Mouse (Mus musculus) retina, postnatal 7 days (tissue): ENCODE measurements around the gene Tspan18.

Experiments used
- DNase-seq: peaks from one replicate; pipeline ENCODE4 v3.0.0-alpha.2; 2012; ENCODE audit warnings: low read depth, low spot score

Tspan18 gene

DNA sequence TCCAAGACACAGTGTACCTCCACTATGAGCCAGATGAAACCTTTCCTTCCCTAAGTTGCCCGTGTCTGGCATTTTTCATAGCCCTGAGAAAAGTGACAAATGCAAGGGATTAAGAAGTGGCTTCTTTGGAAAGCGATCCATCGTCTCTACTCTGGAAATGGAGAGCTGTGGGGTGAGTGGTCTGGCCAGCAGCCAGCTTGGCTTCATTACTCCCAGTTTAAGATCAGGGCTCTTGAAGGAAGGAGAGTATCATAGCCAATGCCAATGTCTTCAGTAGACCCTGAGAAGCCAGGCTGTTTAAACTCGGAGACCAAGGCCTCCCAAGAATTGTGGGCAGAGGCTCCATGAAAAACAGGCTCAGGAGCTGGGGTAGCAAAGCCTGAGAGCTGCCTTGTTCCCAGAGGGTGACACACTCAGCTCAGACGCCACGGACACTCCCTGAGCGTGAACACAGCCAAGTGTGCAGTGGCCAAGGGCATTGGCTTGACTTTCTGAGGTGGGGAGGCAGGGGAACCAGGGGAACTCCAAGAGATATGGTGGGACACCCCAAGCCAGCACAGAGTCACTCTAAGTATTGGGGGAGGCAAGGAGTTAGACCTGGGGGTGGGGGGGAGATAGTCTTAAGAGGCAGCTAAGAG is 115.8 kb downstream of the Tspan18 start:
- DNase-seq, result no peak

DNA sequence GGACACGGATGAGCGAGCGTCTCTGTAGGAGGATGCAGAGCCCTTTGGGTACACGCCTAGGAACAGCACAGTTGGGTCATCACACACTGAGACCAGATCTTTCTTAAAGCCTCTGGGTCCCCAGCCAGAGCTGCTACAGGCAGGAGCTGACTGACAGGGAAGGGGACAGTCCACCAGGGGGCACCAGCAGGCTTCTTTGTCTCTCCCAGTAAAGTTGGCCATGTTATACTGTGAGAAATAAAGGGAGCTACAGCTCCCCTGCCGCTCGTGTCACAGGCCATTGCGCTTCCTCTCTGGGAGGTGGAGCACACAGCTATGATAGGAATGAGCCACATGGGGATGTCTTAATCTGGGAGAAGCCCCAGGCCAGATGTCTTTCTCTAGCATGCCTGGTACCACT is 117.3 kb downstream of the Tspan18 start:
- peak; percentile 74 for DNase-seq

DNA sequence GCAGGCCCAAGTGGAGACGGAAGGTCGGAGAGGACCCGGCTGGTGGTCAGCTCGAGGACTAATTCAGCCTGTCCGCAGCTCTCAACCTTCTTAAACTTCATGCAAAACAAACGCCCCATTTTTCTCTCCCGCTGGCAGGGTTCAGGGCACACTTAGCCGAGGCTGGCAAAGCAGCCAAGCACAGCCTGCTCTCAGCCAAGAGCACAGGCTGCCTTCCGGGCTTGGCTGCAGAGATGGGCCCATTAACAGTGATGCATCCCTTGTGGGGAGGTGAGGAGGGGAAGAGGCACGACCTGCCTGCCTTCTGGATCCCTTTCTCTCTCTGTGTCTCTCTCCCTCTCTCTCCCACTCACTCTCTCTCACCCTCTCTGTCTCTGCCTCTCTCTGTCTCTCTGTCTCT is 118.5 kb downstream of the Tspan18 start:
- no peak for DNase-seq

DNA sequence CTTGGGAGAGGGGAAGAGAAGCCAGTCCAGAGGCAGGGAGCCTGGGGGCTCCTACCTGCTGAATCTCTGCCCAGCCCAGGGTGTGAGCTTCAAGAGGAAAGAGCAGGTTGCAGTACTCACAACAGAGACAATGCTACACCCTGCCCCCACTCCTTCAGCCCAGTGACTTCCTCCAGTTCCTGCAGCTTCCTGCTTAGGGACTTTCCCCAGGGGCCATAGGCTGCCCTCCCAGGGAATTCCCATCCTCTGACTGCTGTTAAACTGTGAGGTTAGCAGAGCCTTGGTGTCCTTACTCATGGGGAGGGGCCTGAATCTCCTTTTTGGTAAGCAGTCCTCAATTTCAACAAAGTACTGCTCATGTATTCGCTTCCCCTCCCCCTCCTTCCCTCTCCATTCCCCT is 120.1 kb downstream of the Tspan18 start:
- DNase-seq, result no peak

DNA sequence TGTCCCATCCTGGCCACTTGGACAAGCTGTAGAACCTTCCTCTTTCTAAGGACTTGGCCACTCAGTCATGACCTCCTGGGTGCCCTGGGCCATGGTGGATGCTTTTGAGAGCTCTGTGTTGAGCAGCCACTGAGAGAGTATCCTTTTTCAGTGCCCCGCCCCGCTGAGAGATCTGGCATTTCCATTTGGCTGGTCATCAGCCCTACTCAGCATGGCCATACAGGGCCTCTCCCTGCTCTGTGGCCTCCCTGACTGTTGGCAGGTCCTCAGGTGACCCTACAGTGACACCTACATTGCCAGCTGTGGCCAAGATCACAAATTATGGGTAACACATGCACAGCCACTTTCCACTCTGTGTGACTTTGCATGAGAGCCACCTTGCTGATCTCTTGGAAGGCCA is 121.4 kb downstream of the Tspan18 start:
- no peak for DNase-seq

DNA sequence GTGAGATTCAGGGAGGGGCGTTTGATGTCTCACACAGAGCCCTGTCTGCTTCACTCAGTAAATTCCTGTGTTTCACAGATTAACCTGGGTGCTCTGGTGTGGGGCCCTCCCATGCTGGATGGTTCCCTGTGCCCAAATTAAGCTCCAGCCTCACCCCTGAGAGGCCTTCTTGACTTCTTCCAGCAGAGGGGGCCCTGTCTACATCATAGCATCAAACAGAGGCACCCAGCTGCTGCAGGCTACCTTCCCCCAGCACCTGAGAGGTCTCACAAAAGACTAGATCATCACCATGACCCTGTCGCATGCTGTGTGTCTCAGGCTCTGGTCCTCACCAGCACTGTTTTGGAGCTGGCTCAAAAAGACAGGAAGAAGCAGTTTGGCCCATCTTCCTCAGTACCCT is 121.9 kb downstream of the Tspan18 start:
- DNase-seq, result no peak

DNA sequence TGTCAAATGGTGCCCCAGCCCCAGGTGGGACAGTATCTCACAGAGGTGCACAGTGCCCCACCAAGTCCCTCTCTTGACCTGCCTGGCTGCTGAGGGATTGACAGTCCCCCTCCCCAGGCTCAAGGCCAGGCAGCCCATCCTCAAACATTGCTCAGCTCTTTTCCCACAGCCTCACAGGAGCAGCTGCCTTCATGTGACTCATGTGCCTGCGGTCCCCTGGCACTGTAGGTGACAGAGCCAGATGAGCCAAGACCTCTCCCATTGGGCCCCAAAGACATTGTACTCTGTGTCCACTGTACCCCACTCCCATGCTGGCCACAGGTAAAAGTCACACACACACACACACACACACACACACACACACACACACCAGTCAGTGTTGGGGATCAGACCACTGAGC is 128.2 kb downstream of the Tspan18 start:
- no peak for DNase-seq

DNA sequence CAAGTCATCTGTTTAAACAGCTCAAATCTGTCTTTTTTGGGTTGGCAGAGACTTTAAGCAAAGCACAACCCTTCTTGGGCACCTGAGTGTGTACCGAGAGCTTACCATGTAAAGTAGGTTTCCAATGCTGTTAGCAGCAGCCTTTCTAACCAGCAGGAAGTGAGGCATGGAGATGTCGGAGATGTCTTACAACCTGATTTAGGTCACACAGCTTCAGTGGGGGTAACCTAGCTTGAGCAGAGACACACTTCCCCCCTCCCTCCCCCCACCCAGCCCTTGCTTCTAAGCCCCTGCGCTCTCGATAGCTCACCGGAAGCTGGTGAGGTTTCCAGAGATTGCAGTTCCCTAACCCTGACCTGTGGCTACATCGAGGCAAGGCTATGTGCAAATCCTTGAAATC is 129.7 kb downstream of the Tspan18 start:
- no peak for DNase-seq

DNA sequence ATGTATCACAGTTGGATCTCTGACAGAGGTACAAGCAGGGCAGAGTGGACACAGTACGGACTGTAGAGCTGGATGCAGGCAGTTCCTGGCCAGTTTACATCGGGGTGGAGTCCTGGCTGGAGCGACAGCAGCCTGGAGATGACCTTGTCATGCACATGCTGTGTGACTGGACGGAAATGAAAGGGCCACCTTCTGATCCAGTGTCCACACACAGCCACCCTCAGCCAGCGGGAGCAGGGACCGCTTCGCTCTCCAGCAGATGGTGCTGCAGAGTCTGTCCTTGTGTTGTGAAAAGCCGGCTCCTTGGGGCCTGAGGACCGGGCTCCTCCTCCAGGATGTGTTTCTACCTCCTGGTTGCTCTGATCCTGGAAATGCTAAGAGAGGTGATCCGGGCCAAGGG is 130.6 kb downstream of the Tspan18 start:
- DNase-seq, result no peak

DNA sequence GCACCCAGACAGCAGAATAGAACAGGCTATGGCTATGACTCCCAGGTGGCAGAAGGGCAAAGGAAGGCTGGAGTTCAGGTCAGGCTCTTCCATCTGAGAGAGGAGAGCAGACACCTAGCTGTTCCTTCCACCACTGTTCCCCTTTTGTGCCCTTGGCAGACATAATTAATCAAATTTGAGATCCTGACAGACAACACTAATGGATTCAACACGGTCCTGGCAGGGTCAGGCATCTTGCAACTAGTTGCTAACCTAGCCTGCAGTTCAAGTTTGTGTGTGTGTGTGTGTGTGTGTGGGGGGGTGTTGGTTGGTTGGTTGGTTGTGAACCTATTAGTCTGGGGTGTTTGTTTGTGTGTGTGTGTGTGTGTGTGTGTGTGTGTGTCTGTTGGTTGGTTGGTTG is 131.5 kb downstream of the Tspan18 start:
- no peak for DNase-seq

DNA sequence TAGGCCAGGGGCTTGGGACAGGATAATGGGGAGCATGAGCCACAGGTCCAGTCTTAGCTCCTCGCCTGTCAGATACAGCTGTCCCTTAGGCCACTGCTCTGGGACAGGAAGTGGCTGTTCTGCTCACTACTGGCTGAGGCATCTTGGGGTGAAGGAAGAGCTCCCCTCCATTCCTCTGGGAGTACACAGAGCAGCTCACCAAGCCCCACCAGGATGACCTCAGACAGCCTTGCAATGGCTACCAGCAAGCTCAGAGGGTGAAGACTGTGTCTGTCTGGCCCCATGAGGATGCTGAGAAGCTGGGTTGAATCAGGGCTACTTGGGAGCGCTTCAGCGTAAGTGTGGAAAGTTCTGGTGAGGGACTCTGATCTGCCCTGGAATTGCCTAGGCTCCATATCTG is 132.3 kb downstream of the Tspan18 start:
- DNase-seq, result no peak

DNA sequence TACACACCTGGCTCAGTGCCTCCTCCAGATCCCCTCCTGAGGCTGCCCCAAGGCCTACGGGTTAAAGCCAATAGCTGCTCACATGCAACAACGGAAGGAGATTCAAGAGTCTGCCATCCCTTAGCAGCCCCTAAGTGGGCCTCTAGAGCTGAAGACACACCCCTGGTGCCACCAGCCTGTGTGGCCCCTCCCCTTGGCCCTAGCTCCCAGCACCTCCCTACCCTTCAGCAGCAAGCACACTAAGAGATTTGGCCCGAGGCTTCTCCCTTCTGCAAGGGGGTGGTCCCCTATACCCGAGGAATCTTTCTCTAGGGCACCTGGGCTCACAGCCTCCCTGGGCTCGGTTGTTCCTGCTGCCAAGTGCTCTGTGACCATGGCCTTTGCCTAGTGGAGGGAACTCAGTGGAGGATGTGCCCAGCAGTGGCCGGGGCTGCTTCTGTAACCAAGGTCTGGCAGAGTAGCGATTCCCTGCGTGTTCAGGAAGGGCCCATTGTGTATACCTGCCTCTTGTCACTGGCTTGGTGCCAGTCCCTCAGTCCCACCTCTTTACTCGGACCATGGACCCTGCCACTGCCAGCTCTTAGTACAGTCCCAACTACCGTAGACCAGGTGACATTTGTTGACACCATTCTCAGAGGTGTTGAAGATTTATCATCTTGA is 133.5 kb downstream of the Tspan18 start:
- no peak for DNase-seq

DNA sequence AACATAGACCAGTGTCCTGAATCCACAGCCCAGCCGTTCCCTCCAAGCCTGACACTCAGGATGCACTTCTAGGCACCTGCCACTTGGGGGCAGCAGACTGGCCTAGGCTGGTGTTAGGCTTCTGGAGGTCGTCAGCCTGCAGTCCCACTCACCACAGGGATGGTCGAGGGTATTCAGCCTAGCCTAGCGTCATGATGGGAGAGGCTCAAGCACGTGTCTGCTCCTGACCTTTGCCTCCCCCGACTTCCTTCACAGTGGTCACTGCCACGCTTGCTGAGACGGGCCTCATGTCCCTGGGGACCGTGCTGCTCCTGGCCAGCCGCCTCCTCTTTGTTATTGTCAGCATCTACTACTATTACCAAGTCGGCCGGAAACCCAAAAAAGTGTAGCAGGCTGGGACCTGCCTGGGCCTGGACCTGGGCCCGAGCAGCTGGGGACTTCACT is 134.8 kb downstream of the Tspan18 start:
- no peak for DNase-seq

DNA sequence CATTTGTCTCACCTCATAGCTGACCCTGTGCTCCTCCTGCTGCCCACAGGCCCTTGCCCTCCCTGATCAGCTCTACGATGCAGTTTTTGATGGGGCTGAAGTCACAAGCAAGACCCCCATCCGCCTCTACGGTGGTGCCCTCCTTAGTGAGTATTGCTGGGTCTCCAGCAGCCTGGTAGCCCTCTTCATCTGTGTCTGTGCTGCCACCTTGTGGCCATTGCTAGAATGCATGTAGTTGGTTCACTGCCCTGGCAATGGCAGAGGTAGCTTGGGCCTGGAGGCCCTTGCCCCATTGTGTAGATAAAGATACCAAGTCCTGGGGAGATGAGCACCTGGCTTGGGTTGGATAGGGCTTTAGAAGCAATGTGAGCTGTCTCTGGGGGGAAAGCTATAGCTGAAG is 135.5 kb downstream of the Tspan18 start:
- peak; percentile 83 for DNase-seq

DNA sequence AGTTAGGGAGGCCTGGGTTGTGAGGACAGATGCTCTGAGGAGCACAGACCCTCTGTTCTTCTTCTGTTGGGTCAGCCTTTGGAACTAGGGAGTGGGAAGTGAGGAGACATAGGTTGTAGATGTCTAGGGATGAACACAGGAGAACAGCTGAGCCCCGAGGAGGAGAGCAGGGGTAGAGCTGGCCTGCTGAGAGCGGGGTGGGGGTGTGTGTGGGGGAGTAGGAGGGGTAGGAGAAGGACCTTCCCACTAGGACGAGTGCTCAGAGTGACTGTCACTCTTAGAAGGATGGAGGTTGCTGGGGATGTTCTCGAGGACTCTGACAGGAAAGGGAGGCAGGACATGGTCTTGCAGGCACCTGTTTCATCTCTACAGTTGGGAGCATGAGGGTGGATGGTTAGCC is 140.5 kb downstream of the Tspan18 start:
- DNase-seq, result no peak

DNA sequence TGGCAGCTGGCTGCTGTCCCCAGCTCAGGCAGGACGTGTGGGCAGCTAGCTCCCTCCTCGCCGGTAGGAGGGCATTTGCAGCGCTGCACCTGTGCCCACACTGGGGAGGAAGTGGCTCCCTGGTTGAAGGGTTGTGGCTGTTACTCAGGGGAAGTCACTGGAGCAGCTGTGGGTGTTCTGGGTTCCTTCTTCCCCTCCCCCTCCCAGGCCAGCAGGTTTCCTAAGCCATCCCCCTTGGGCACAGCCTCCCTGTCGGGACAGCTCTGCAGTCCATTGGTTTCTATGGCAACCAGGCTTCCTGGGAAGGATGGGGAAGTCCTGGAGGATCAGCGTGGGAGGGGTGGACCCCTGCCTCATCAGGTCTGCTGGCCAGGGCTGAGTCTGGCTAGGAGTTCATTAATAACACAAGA is 141.6 kb downstream of the Tspan18 start:
- DNase-seq, result no peak

DNA sequence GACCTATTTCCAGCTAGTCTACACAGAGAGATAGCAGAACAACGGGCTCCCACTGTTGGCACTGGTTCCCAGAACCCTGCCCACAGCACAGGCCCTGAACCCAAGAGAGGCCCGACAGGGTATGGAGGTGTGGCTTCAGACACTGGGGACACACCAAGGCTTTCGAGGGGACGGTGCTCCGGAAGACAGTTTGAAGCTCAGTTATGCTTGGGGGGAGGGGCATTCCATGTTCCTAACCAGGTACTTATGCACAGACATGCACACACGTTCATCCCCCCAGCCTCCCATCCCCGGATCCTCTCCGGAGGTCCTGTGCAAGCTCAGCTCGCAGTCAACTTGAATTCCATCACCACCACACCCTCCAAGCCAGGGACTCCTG is 142.1 kb downstream of the Tspan18 start:
- no peak for DNase-seq

DNA sequence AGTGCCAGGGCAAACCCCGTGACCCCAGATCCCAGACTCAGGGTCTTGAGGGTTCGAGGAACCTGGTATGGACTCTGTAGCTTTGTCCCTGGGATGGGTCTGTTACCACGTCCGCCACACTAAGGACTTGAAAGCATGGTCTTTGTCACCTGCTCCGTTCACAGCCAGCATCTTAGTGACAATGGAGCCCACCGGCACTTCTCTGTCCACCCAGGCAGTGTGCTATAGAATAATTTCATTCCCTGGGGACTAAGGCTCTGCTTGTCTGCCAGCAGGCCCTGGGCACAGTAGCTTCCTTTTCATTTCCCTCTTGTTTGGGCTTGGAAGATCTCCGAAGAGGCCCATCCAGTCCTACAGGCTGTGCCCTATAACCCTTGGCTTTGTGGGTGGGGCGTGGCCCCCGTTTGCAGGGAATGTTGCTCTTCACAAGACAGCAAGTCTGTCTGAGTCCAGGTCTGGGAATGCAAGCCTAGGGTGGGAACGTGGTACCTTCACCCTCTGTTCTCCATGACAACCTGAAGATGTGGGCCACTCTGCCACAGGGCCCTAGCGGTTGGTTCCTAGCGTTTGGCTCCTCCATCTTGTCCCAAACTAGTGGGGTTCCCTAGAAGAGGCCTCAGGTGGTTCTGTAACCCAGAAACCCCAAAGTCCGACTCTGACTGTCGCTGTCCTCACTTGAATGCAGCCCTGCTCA is 142.7 kb downstream of the Tspan18 start:
- no peak for DNase-seq

DNA sequence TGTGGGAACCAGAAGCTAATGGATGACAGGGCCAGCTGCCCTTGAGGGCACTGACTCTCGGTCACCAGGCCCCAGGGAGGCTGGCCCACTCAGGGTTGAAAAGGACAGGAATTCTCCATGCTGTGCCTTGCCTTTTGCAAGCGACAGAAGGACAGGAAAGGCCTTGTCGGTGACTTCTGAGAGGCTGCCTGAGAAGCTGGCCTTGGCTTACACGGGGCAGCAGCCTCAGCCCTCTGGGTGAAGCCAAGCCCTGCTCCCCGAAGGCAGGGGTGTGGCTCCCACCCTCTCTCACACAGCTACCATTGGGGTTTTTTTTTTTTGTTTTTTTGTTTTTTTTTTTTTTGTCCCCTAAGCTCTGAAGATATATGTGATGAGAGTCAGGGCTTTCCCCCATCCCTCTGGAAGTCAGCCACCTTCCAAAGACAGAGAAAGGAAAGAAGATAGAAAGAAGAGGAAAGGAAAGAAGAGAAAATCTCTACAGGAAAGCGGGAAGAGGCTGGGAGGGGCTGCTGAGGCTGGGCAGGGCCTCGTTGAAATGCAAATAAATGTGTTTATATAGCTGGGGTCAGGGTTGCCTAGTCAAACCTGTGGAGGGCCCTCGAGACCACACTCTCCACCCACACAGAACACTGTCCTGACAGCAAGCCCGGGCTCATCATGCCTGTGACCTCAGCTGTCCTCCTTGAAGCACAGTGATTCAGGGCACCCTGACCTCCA is 143.4 kb downstream of the Tspan18 start:
- DNase-seq, result no peak

DNA sequence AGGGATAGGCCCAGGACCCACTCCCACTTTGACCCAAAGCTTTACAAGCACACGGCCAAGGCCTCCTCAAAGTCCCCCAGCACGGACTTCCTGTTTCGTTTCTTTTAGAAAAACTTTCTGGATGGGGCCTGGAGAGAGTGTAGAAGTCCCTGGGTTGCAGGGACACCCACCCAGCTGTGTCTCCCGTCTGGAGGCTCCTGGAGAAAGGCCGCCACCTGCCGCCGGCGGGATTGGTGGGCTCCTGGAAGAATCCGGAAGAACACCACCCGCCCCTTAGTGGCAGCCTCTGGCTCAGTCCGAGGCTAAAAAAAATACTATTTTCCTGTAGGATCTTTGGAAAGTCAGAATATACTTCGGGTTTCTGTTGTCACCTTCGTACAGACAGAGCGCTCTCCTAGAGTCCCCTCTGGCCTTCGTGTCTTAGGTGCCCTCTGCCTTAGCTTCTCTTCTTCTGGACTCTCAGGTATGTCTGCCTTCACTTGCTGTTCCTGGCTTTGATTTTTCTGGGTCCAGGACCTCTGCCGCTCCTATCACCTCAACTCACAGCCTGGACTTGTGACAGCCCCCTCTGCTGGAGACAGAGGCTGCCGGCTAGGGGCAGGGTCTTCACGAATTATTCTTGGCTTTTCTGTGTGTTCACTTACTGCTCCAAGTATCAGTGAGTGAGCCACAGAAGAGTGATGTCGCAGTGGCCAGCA is 145.4 kb downstream of the Tspan18 start:
- no peak for DNase-seq

DNA sequence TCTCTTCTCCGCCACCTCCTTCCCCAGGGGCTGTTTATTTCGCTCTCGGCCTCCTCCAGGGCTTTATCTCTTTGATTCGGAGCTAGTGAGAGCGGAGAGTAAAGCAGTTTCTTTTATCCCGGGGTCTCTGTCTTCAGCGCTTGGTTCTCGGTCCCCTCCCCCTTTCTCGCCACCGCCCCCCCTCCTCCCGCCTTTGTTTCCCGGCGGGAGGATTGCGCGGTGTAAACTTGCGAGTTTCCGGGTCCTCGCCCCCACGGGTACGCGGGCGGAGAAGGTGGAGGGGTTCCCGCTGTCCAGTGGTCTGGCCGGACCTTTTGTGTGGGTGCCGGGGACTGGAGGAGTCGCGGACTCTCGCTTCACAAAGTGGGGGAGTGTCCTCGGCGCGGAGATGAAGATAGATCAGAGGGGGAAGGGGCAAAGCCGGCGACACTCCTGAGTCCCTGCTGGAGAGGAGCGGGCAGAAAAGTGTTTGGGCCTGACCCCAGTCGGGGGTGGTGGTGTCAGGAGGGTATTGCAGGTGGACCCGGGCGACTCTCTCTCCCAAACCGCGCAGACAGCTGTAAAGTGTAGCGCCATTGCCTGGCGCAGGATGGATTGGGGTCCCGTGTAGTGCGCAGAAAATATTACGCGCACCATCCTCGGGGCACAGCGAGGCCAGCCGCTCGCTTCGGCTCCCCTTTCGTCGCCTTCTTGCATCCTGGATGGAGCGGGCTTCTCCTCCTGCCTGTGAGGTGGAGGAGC is 146.1 kb downstream of the Tspan18 start:
- no peak for DNase-seq
